Mouse (Mus musculus): Measurements from ENCODE around the gene C1d. TPM values are rescaled to one million over a fixed set of nuclear protein-coding genes. Genes with fewer than 3 reads are reported as not detected.
A peak's percentile ranks its signal among the peaks of the same experiment; 100 is the strongest.
"Not testable (repeated sequence)": the region's sequence is repeated elsewhere in the genome, so short reads cannot be mapped to it uniquely, and the experiment has no call there.

The C1d gene
- total and polyA plus RNA-seq, 2 experiments from 2014 or later, result 28.1 to 83.6 TPM

- Histone ChIP-seq H3K27me3 (ENCODE audit: control insufficient read depth, insufficient read depth, low read length) (no peaks in the 10 kb centered on the region), H3K9ac (replicated peaks; ENCODE audit: low read depth, low read length) (no peak overlapping the region), H3K4me1 (ENCODE audit: control insufficient read depth, insufficient read depth) (no peaks in the 10 kb centered on the region), H3K4me3 (ENCODE audit: low read depth, low read length) (no peak overlapping the region), H3K4me2 (ENCODE audit: low read depth, low read length) (no peak overlapping the region), H3K9me3 (replicated peaks; ENCODE audit: control insufficient read depth, low read length) (no peaks in the 10 kb centered on the region), H3K36me3 (replicated peaks; ENCODE audit: control insufficient read depth, insufficient read depth, low read length) (0 out of 2 replicates have a peak, but pooled peaks cover 20% of the 10 kb centered on the region), H3K27ac (ENCODE audit: low read depth) (no peak overlapping the region)
- ATAC-seq (ENCODE audit: insufficient read depth, low read depth) (no peak), DNase-seq (ENCODE audit: low spot score) (no peak)
- TF ChIP-seq EP300 (IDR thresholded peaks at IDR 0.05; ENCODE audit: low read depth) (no peak), CTCF (IDR thresholded peaks at IDR 0.05; ENCODE audit: low read depth) (no peak)
- 89% methylated on average over 8 of the region's 8 CpGs for WGBS
These were observed 36.3 kb upstream of the C1d start for GRCm38 (mm10) chr11:17221126-17221525.

- Histone ChIP-seq H3K9ac (replicated peaks; ENCODE audit: low read depth, low read length) (no peak overlapping the region), H3K27me3 (ENCODE audit: control insufficient read depth, insufficient read depth, low read length) (no peaks in the 10 kb centered on the region), H3K4me1 (ENCODE audit: control insufficient read depth, insufficient read depth) (peaks cover 7% of the 10 kb centered on the region; the same call in 1 of the 2 replicates), H3K27ac (ENCODE audit: low read depth) (no peak overlapping the region), H3K4me3 (ENCODE audit: low read depth, low read length) (no peak overlapping the region), H3K4me2 (ENCODE audit: low read depth, low read length) (peak overlapping the region; percentile 10; the same call in 1 of the 2 replicates), H3K36me3 (replicated peaks; ENCODE audit: control insufficient read depth, insufficient read depth, low read length) (peaks cover 36% of the 10 kb centered on the region), H3K9me3 (replicated peaks; ENCODE audit: control insufficient read depth, low read length) (no peaks in the 10 kb centered on the region)
- DNase-seq (ENCODE audit: low spot score) (peak; percentile 39), ATAC-seq (ENCODE audit: insufficient read depth, low read depth) (peak; percentile 77)
- 23% methylated on average over 5 of the region's 5 CpGs for WGBS
- TF ChIP-seq CTCF (IDR thresholded peaks at IDR 0.05; ENCODE audit: low read depth) (no peak), EP300 (IDR thresholded peaks at IDR 0.05; ENCODE audit: low read depth) (no peak)
These were observed 24.6 kb upstream of the C1d start for GRCm38 (mm10) chr11:17232792-17233191.

GRCm38 (mm10) chr11:17236449-17237037, 20.8 kb upstream of the C1d start:
- H3K27ac ChIP-seq (ENCODE audit: low read depth), result peak overlapping the region; percentile 39; the same call in 1 of the 2 replicates
- DNase-seq (ENCODE audit: low spot score) (no peak), ATAC-seq (ENCODE audit: insufficient read depth, low read depth) (no peak)
- TF ChIP-seq EP300 (IDR thresholded peaks at IDR 0.05; ENCODE audit: low read depth) (no peak), CTCF (IDR thresholded peaks at IDR 0.05; ENCODE audit: low read depth) (no peak)
- H3K27me3 ChIP-seq (ENCODE audit: control insufficient read depth, insufficient read depth, low read length), result no peaks in the 10 kb centered on the region
- 57% methylated on average over 5 of the region's 5 CpGs for WGBS
- no peaks in the 10 kb centered on the region for H3K4me1 ChIP-seq (ENCODE audit: control insufficient read depth, insufficient read depth)
- H3K4me3 ChIP-seq (ENCODE audit: low read depth, low read length), result no peak overlapping the region
- H3K36me3 ChIP-seq (replicated peaks; ENCODE audit: control insufficient read depth, insufficient read depth, low read length), result peaks cover 20% of the 10 kb centered on the region; the same call in 1 of the 2 replicates
- no peak overlapping the region for H3K4me2 ChIP-seq (ENCODE audit: low read depth, low read length)
- no peak overlapping the region for H3K9ac ChIP-seq (replicated peaks; ENCODE audit: low read depth, low read length)
- no peaks in the 10 kb centered on the region for H3K9me3 ChIP-seq (replicated peaks; ENCODE audit: control insufficient read depth, low read length)

GRCm38 (mm10) chr11:17238598-17238997, 18.8 kb upstream of the C1d start:
- not testable (repeated sequence) for H3K4me3 ChIP-seq (ENCODE audit: low read depth, low read length); H3K4me1 ChIP-seq (ENCODE audit: control insufficient read depth, insufficient read depth); H3K9me3 ChIP-seq (replicated peaks; ENCODE audit: control insufficient read depth, low read length); DNase-seq (ENCODE audit: low spot score); H3K27me3 ChIP-seq (ENCODE audit: control insufficient read depth, insufficient read depth, low read length); ATAC-seq (ENCODE audit: insufficient read depth, low read depth); H3K27ac ChIP-seq (ENCODE audit: low read depth); H3K9ac ChIP-seq (replicated peaks; ENCODE audit: low read depth, low read length); H3K36me3 ChIP-seq (replicated peaks; ENCODE audit: control insufficient read depth, insufficient read depth, low read length); H3K4me2 ChIP-seq (ENCODE audit: low read depth, low read length)
- WGBS, result 69% methylated on average over 5 of the region's 5 CpGs

GRCm38 (mm10) chr11:17248715-17249114, 8.7 kb upstream of the C1d start:
- no peak overlapping the region for H3K4me2 ChIP-seq (ENCODE audit: low read depth, low read length)
- H3K4me1 ChIP-seq (ENCODE audit: control insufficient read depth, insufficient read depth), result no peaks in the 10 kb centered on the region
- H3K9ac ChIP-seq (replicated peaks; ENCODE audit: low read depth, low read length), result no peak overlapping the region
- TF ChIP-seq EP300 (IDR thresholded peaks at IDR 0.05; ENCODE audit: low read depth) (no peak), CTCF (IDR thresholded peaks at IDR 0.05; ENCODE audit: low read depth) (no peak)
- H3K36me3 ChIP-seq (replicated peaks; ENCODE audit: control insufficient read depth, insufficient read depth, low read length), result no peaks in the 10 kb centered on the region
- no peak overlapping the region for H3K27ac ChIP-seq (ENCODE audit: low read depth)
- ATAC-seq (ENCODE audit: insufficient read depth, low read depth) (no peak), DNase-seq (ENCODE audit: low spot score) (no peak)
- H3K9me3 ChIP-seq (replicated peaks; ENCODE audit: control insufficient read depth, low read length), result no peaks in the 10 kb centered on the region
- H3K27me3 ChIP-seq (ENCODE audit: control insufficient read depth, insufficient read depth, low read length), result no peaks in the 10 kb centered on the region
- H3K4me3 ChIP-seq (ENCODE audit: low read depth, low read length), result no peak overlapping the region

- Histone ChIP-seq H3K9me3 (replicated peaks; ENCODE audit: control insufficient read depth, low read length) (no peaks in the 10 kb centered on the region), H3K4me3 (ENCODE audit: low read depth, low read length) (peak overlapping the region; percentile 100), H3K4me2 (ENCODE audit: low read depth, low read length) (peak overlapping the region; percentile 84), H3K36me3 (replicated peaks; ENCODE audit: control insufficient read depth, insufficient read depth, low read length) (no peaks in the 10 kb centered on the region), H3K27ac (ENCODE audit: low read depth) (peak overlapping the region; percentile 96; the same call in 1 of the 2 replicates), H3K9ac (replicated peaks; ENCODE audit: low read depth, low read length) (peak overlapping the region; percentile 98; the same call in 1 of the 2 replicates), H3K4me1 (ENCODE audit: control insufficient read depth, insufficient read depth) (peaks cover 15% of the 10 kb centered on the region), H3K27me3 (ENCODE audit: control insufficient read depth, insufficient read depth, low read length) (no peaks in the 10 kb centered on the region)
- 57% methylated on average over 8 of the region's 8 CpGs for WGBS
- ATAC-seq (ENCODE audit: insufficient read depth, low read depth) (peak; percentile 39), DNase-seq (ENCODE audit: low spot score) (no peak)
- TF ChIP-seq EP300 (IDR thresholded peaks at IDR 0.05; ENCODE audit: low read depth) (no peak), CTCF (IDR thresholded peaks at IDR 0.05; ENCODE audit: low read depth) (no peak)
These were observed 490 bp upstream of the C1d start for GRCm38 (mm10) chr11:17256813-17257365.

Measured in heart, postnatal 0 days (tissue).